Mouse (Mus musculus) lung, adult 2 months (tissue): ENCODE measurements at regions not wholly inside any gene's neighbourhood (a gene's known extent, or its start where the extent isn't known, plus 50 kb on each side); places are given as distances from the start of the nearest gene placed in this dataset.

Source experiments
- CTCF ChIP-seq: fragments of 200-500 bp; IDR thresholded peaks from 2 replicates; pipeline ENCODE4 v1.5.1; 2011; ENCODE audit warnings: mild to moderate bottlenecking, low read length, control low read depth; ENCODE audit not compliant: insufficient read depth
- POLR2A ChIP-seq: fragments of 200-500 bp; IDR thresholded peaks from 2 replicates; pipeline ENCODE4 v1.6.1; 2011; ENCODE audit warnings: low read depth, mild to moderate bottlenecking, control low read depth, low read length, borderline replicate concordance; ENCODE audit errors: extremely low read depth

DNA sequence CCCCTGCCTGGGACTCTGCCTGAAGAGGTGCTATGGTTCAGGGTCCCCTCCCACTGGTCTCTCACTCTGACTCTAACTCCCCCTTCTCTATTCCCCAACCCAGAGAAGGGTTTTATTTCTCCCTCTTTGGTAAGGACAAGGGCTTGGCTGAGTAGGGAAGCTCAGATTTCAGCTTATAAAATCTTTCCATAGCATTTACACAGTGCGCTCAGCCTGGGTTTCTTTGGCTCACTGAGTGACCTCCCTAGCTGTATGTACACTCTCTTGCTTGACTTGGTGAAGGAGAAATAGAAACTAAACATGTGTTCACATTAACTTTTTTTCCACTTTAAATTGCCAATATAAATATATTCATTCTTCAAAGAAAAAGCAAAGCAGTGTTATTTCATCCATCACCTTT lies 186.9 kb upstream of the G2e3 start:
- TF ChIP-seq CTCF (no peak), POLR2A (no peak)
